Mouse (Mus musculus) gastrocnemius, postnatal 36 days (tissue): ENCODE results near the gene Ifnar1. TPM values are rescaled to one million over a fixed set of nuclear protein-coding genes. Genes with fewer than 3 reads are reported as not detected.

Source experiments
- microRNA-seq, 2 experiments: library from miRNA; unstranded; fragments of <30 nt; microRNA quantifications; one replicate each; pipeline ENCODE4 v1.2.0; 2021
- total RNA-seq, 2 experiments: library from RNA; stranded (reverse); gene quantifications; 2 replicates each; pipeline ENCODE4 v1.2.3; 2021

Ifnar1 gene
- total RNA-seq, 2 experiments from 2014 or later: 9.6 to 11.3 TPM

Small RNA genes lying within 50 kb of the gene (microRNA-seq; reads per million reads assigned to microRNA genes)
- gene Mir6367: 0 reads per million in 2 experiments

Other genes with a start within 250 kb of the Ifnar1 start
- not detected for gene Olig1, start 215.5 kb upstream of the Ifnar1 start, total RNA-seq
- 1 to 10 TPM; 7.1 to 7.3 TPM for gene Ifnar2, start 112.5 kb upstream of the Ifnar1 start, total RNA-seq
- gene Gm21970, start 93.5 kb upstream of the Ifnar1 start, total RNA-seq: not detected
- gene Il10rb, start 79.1 kb upstream of the Ifnar1 start, total RNA-seq: 1 to 10 TPM; 6.6 to 6.7 TPM
- 10 to 100 TPM; 58.2 to 63.2 TPM for gene Ifngr2, start 61.8 kb downstream of the Ifnar1 start, total RNA-seq
- 10 to 100 TPM; 13.7 to 16.4 TPM for gene Tmem50b, start 112.6 kb downstream of the Ifnar1 start, total RNA-seq
- 10 to 100 TPM; 12.7 to 15.6 TPM for gene Dnajc28, start 133.8 kb downstream of the Ifnar1 start, total RNA-seq
- gene Gart, start 161.7 kb downstream of the Ifnar1 start, total RNA-seq: 10 to 100 TPM; 48.3 to 57.9 TPM
- gene Son, start 162.3 kb downstream of the Ifnar1 start, total RNA-seq: 100 to 1,000 TPM in 1 of 2 experiments, 10 to 100 TPM in 1; 87.4 to 101 TPM
- gene Donson, start 203.5 kb downstream of the Ifnar1 start, total RNA-seq: 1 to 10 TPM; 1.2 to 1.5 TPM
- gene Cryzl1, start 243.7 kb downstream of the Ifnar1 start, total RNA-seq: 10 to 100 TPM; 12.7 to 17.0 TPM
- 10 to 100 TPM; 49.7 to 69.7 TPM for gene Itsn1, start 244.0 kb downstream of the Ifnar1 start, total RNA-seq